Mouse (Mus musculus) cortical plate, adult 2 months (tissue): ENCODE measurements at regions not wholly inside any gene's neighbourhood (a gene's known extent, or its start where the extent isn't known, plus 50 kb on each side); places are given as distances from the start of the nearest gene placed in this dataset.

ENCODE experiments used
- CTCF ChIP-seq: fragments of 200-500 bp; IDR thresholded peaks from 2 replicates; pipeline ENCODE4 v1.5.1; 2011; ENCODE audit warnings: mild to moderate bottlenecking, control low read depth, low read length; ENCODE audit not compliant: insufficient read depth; ENCODE audit errors: extremely low read depth
- POLR2A ChIP-seq: fragments of 200-500 bp; IDR thresholded peaks from 2 replicates; pipeline ENCODE4 v1.6.1; 2011; ENCODE audit warnings: mild to moderate bottlenecking, low read length, control low read depth; ENCODE audit not compliant: insufficient read depth; ENCODE audit errors: extremely low read depth

DNA sequence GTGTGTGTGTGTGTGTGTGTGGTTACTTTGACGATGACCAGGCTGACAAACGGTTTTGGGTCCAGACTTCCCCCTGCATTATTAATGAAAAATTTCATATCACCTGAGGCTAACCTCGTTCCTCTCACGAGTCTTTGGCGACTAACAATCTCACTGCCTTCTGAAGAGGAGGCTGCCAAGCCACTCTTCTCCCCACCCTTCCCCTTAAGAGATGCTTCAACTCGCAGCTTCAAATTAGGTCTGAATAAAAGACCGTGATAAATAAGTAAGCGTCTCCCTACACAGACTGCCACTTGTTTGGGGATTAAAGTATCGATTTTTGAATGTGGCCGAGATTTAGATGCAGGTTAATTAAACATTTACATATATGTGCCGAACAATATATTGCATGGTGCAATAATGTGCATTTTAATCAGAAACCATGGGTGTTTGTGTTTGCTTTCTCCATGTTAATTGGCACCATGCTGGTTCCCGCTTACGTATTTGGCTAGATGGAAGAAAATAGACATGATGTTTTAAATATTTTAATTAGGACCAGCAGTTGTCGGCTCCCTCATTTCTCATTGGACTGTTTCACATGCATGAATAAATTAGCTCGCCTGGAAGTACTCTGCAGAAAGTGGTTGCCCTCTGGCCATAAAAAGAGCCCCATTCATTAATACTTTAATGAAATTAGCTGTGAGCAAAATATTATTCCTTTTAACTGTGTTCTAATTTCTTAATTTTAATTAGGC, 139.1 kb downstream of the Anxa2 start:
- TF ChIP-seq CTCF (no peak), POLR2A (no peak)
